Mouse (Mus musculus) A20 (cell line): ENCODE measurements around the gene Uvrag.

ENCODE experiments used
- DNase-seq: peaks from one replicate; pipeline ENCODE4 v3.0.0-alpha.2; 2011; ENCODE audit warnings: low read depth, low spot score

The Uvrag gene

DNA sequence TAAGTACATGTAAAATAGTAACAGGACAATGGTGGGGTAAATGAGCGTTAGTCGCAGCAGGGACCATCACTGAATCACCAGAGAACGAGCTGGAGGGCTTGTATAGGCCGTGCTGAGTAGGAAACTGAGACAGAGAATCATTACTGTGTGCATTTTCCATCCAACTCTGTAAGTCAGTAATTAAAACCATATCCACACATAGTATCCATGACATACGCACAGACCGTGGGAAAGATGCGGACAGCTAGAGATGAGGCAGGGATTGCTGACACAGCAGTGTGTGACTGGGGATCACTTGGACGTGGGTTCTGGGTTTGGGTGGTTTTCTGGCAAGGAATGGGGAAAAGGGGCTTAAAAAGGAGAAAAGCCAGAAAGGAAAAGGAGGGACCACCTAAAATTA lies 81.0 kb downstream of the Uvrag start:
- no peak for DNase-seq

DNA sequence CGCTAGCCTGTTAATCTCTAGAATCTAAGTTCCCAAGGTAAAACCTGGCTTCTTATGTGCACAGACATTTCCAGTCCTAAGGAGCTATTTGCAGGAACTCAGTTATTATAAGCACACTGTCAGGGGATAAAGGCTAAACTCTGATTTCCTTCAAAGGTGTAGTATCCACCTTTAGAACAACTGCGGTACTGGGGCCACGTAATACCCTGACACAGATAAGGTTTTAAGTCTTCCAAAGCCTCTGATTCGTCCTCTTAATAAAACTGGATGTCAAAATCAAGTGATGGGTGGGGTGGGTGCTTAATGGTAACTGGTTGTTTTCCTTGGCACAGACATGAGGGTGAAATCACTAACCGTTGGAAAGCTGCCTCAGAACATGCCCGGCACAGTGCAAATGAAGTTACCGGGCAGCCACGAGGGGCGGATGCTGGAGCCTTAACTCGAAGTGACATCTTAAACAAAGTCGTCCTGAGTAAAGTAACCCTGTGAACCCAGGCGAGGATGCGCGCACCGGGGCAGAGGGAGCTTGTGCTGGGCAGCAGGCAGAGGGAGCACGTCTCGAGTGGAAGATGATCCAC lies 83.8 kb downstream of the Uvrag start:
- no peak for DNase-seq

DNA sequence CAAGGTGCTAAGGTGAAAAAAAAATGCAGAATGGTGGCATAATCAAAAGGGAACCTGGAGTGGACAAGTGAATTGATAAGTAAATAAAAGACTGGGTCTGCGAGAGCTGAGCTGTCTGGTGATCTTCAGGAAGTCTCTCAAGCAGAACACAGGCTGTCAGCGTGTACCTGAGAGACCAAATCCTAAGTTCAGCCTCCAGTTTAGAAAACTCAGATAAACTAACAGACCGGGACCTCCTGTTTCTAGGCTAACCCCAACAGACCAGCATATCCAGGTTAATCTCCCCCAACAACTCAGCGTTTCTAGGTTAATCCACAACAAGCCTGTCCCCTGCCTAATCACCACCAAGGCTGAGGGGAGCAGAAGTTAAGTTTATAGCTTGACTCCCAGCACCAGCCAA lies 87.3 kb downstream of the Uvrag start:
- no peak for DNase-seq

DNA sequence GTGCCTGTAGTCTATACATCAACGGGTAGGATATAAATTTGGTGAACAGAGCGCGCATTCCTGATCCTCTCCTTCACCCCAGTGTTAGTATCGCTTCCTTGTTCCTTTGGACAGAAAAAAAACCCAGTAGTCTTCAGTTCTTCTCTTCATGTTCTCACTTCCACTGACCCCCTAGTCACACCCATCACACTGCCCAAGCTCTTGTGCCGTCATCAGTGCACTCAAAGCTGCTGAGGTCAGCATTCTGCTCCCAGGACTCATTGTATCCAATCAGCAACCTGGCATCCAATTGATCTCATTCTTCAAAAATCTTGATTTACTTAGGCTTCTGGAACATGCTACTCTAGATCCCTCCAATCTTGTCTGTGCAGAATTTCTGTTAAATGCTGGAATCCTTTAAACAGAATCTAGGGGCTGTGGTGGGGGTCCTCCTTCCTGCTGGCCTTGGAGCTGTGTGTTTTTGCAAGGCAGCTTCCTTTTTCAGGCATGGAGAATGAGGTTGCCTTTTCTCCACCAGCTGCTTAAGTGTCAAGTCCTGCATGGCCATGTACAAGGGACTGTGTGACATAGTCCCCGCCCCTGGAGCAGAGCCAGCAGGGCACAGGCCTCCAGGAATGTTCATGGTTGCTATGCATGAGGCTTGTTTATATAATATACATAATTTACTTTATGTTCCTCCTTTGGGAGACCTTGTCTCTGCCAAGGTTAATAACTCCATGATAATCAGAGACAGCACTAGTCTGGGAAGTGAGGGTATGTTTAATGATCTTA lies 88.3 kb downstream of the Uvrag start:
- peak; percentile 26 for DNase-seq

DNA sequence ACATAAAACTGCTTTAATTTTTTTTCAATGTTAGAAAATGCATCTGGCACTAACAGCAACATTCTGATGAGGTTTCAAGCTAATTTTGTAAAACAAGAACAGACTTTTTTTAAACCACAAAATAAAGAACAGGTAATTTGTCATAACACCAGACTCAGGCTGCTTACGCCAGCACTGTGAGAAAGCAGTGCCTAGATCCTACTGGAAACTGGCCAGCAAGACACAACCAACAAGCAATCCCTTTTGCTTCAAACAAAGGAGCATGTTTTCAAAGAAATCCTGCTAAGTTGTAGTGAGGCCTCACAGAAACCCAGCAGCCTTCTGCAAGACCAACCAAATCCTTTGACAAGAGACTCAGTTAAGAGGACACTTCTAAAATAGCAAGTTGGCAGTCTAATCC lies 90.1 kb downstream of the Uvrag start:
- no peak for DNase-seq

DNA sequence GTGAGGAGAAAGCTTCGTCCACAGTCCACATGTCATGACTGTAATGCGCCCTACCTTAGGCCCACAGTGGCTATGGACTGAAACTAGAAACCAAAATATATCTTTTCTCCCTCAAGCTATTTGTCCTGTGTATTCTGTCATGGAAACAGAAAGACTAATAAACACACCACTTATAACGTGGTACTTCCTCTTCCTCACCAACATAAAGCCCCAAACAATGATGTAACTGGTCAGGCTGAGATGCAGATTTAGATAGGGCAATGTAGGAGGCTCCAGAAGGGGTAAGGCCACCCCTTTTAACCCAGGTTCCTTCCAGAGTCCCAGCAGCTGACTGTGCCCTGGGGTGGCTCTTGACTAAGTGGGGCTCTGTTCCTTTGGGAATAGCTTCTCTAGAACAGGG lies 91.0 kb downstream of the Uvrag start:
- peak; percentile 34 for DNase-seq

DNA sequence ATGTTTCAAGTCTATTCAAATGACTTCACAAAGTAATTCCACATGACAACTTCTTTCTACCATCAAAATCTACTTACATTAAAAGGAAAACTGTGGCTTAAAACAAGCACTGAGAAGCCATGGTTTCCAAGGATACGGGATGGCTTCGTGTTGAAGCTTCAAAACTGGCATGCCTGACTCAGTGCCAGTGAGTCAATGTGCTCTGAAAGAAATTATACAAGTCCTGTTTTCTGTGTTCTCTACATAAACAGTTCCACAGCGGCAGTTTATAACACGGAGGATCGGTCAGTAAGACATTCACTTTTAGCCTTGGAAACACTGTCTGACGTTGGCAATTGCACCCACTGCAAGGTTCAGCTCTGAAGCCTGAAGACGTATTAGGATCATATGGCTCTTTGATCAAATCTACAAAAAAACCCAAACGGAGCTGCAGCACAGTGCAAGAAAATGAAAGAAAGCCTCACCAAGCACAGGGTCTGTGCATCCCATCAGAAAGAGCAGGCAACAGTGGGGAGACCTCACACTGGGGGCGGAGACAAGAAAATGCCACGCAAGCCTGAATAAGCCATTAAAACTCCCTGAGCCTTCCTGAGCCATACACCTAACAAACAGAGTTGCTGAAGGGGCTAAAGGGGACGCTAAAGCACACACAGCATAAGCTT lies 94.3 kb downstream of the Uvrag start:
- DNase-seq, result no peak

DNA sequence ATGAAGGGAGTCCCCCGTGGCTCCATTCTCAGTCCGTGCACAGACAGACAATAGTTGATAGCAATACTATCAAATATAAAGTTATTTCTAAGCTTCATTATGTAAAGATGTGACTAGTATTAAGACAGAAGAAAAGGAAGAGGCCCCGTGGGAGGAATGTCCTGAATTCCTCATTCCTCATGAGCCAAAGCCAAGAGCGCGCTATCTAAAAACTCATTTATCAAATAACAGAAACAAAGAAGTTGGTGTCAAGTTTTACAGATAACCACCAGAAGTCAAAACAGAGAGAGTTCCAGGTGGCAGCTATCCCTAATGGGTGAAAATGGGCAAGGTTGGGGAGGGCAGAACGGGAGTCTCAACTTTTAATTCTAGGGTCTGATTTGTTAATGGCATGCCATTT lies 95.4 kb downstream of the Uvrag start:
- no peak for DNase-seq

DNA sequence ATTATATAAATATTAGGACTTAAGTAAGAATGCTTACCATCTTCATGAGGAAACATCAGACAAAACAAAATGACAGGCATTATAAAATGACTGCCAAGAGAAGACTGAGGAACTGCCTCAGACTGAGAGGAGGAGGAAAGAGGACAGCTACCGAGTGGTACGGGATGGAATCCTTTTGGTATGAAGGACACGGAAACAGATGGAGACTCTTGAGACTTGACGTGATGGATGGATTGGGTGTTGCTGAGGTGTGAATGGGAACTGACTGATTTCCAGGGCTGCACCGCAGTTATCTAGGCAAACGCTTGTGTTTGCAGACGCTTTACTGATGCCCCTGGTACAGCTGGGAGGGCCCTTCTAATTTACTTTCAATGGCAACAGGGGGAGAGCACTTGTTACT lies 97.0 kb downstream of the Uvrag start:
- no peak for DNase-seq

DNA sequence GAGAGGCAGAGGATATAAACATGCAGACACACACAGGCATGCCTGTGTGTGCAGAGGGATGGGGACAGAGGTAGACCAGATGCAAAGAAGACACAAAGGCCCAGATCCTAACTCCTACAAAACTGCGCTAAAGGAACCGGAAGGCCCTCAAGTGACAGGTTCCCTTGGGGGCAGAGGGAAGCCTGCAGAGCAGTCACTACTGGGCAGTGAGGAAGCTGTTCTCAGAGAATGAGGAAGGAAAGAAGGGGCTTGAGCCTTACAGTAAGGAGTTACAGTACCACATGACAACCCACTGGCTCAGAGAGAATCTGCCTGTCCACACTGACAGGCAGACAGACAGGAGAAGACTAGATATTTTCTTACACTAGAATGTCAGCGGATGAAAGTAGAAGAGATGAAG lies 97.6 kb downstream of the Uvrag start:
- DNase-seq, result peak; percentile 22

DNA sequence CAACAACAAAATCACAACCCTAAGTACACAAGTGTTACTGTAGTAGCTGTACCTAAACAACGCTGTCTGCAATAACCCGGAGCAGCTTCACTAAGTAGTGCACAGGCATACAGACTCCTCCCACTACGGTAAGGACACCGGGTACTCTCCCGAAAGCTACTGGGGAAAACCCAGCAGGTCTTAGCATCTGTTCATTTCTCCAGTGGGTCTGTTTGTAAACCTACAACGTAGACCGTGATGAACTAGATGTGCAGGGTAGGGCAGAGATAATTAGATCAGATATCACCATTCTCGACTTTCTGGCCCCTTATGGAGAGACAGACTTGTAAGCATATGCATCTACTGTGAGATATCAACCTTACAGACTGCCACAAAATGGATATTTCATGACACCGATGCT lies 99.1 kb downstream of the Uvrag start:
- peak; percentile 78 for DNase-seq

DNA sequence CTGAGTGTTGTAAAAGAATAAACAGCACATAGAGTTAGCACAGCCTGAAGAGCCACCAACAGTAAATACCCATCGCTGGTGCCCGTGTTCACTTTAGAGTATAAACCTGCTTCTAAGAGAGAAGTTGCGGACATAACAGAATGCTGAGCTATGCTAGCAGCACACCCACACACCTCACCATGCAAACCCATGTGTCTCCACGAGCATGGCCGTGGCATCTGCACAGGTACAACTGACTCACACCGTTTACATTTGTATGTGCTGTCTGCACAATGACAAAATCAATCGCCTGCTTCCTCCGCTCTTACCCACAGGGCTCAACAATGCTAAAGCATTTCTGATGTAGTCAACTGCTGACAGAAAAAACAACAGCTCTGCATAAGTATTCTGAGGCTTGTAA lies 101.0 kb downstream of the Uvrag start:
- DNase-seq, result no peak

DNA sequence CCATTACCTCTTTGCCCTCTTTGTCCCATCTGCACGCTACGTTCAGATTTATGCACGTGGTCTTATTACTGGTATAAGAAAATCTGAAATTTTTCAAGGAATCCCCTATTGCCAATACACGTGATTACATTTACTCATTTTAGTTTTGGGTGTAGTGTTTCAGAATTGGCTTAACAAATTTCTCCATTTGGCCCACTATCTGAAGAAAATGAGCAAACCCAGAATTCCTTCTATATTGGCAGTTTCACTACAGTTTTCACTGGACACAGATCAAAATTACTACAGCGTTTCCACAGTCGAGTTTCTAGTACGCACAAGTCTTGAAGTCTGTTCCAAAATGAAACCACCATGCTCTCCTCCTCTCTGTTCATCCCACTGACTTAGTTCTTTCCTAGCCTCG lies 104.7 kb downstream of the Uvrag start:
- DNase-seq, result no peak

DNA sequence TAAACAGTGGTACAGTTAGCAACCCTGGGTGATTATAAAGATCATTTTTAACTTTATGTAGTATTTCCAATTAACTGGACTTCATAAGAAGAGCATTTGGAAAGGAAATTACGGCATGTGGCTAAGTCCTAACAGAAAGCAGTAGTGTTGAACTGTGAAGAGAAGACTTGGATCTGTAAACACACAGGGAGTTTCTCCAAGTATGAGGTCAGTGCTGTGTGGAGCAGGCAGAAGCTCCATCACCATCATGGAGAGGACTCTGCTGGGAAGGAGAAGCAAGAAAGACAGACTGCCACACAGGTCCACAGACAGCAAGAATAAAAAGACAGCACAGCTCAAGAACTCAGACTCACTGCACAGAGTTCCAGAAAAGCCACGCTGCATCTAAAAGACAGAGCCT lies 106.0 kb downstream of the Uvrag start:
- no peak for DNase-seq

DNA sequence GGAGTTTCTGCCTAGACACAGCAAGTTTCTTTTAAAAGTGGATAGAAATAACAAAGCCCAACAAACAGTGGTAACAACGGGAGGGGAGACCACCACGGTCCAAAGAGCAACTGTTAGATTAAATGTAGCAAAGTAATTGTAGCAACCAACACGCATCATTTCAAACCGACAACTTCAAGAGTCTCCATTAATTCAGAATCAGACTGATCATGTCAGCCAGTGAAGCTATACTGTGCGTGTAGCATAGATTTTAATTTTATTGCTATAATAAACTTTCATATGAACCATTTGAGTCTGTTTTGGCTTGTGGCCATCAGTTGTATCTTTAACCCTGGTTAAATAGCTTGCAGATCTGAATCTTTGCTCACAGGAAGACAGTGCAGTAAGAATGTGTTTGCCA lies 107.1 kb downstream of the Uvrag start:
- DNase-seq, result no peak

DNA sequence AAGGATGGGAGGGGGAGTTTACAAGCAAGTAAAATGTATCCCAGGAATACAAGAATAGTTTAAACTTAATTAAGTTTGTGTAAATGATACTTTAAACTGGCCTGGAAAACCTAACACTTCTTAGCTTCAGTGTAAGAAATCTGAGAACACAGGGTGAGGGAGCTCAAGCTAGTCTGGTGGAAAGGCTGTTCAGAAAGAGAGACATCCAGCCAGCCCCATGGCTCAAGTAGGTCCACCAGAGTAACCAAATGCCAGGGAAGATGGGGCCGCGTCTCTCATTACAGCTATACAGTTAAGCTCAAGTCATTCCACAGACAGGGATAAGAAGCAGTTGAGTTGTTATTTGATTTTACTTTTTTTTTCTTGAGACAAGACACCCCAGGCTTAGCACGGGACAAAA lies 107.6 kb downstream of the Uvrag start:
- no peak for DNase-seq

DNA sequence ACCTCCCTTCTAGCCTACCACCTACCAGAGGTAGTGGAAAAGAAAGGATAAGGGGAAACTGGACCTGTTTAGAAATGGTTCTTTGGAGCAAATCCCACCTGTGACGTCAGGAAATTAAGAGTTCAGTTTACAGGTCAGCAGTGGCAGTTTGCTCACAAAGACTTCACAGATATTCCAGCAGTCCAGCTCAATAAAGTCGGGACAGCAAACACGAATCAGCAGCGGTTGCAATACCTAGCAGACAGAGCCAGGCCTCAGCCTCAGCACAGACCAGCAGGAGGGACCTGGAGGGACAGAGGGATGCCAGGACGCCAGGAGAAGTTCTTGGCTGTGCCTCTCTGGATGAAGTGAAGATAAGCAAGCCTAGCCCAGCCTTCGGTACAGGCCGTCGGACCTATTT lies 108.9 kb downstream of the Uvrag start:
- no peak for DNase-seq

DNA sequence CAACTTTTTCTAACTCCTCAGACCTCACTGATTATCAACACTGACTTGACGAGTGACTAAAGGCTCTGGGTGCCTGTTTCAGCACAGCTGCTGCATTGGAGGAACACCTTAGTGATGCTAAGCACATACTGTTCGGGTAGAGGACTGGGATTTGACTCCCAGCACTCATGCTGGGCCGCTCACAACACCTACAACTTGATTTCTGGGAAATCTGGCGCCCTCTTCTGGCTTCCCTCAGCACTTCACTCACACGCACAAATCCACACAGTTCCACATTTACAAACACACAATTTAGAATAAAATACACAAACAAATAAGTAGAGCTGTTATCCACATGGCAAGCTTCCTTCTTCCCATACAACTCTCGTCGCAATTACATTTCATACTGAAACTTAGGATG lies 112.8 kb downstream of the Uvrag start:
- DNase-seq, result peak; percentile 29

DNA sequence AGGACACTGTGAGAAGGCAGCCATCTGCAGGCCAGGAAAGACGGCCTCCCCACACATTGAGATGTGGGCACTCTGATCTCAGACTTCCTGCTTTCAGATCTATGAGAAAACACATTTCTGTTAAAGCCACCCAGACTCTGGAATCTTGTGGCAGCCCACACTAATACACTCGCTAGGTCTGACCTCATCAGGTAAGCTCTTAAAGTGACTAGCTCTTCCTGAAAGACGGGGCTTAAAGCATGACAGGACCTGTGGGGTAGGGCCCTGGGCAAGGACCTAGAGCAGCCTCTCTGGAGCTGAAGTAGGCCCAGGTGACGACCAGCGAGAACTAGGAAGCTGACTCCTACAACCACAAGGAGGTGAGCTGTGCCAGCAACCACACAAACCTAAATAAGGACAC lies 113.8 kb downstream of the Uvrag start:
- no peak for DNase-seq

DNA sequence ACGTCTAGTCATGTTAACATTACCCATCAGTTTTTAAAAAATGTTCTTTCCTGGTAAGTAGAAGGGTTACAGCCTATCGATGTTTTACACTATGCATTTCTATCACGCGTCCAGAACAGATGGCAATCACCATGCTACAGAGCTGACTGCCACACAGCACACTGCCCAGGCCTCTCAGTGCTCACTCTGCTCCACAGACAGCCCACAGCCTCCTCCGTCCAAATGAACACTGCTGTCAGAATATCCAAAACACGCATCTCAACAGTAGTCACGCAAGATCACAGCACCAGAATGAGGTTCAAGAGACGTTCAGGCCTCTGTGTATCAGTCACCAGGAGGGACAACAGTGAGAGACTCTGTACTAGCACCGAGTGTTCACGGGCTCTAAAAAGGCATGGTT lies 115.0 kb downstream of the Uvrag start:
- no peak for DNase-seq

DNA sequence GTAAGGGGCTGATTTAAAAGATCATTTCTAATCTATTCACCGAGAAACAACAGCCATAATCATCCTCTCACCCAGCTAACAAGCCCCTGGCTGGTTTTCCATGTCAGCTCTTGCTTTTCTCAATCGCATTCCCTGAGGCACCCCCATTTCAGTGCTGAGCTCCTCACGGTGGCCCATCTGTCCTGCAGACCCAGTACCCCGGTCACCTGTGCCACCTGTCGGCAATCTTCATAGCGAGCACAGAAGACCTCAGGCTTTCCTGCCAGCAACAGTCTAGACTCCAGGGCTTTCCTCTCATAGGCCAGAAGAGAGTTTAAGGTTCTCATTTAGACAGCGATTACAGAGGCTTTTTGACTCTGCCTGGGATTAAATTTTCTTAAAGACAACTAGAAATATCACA lies 115.7 kb downstream of the Uvrag start:
- DNase-seq, result no peak

DNA sequence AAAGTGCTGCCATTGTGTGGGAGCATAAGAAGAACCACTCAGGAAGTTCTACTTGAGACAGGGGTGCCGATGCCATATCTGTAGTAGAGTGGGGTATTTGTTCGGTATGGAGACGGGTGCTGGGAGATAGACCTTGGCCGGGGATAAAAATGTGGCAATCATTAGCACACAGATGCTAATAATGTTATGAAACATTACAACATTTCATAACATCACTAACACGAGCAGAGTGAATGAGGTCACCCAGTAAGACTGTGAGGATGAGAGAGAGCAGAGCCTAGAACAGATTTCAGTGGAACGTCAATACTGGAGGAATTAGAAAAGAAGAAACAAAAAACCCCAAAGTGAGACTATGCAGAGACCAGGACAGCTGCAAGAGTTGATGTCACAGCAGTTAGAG lies 116.2 kb downstream of the Uvrag start:
- no peak for DNase-seq

DNA sequence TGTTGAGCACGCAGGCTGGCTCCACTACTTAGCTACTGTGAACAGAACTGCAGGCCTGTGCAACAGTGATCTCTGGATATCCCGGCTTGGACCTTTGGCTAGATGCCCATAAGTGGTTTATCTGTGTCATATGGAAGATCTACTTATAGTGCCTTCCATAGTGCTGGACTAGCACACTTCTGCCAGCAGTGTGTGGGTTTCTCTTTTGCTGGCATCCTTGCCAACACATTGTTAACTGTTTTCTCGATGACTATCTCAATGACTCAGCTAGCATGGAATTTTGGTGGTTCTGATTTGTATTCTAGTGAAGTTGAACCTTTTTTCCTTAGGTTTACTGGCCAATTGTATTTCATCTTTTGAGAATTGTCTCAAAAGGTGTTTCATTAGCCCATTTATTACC lies 117.0 kb downstream of the Uvrag start:
- DNase-seq, result no peak
